Mouse (Mus musculus) liver, postnatal 0 days (tissue): ENCODE data around the gene Tsen15.

Experiments
- CTCF ChIP-seq: sonication (generic); IDR thresholded peaks from 2 replicates; pipeline ENCODE4 v1.5.1; 2016; ENCODE audit warnings: antibody characterized with exemption, low read depth
- EP300 ChIP-seq: IDR thresholded peaks from 2 replicates; pipeline ENCODE4 v1.6.1; 2016; ENCODE audit warnings: antibody characterized with exemption, low read depth, mild to moderate bottlenecking

- TF ChIP-seq CTCF (no peak), EP300 (no peak)
These were observed 8.2 kb downstream of the Tsen15 start for GRCm38 (mm10) chr1:152378311-152378710.
